Mouse (Mus musculus) midbrain, embryonic 11.5 days (tissue): ENCODE data around the gene Ceacam15. TPM values are rescaled to one million over a fixed set of nuclear protein-coding genes. Genes with fewer than 3 reads are reported as not detected.

ENCODE experiments used
- polyA plus RNA-seq: library from polyadenylated mRNA; unstranded; fragments of >200 nt; fragmentation: Nextera tagmentation; extraction: Ambion mirVana; gene quantifications from 2 replicates; pipeline ENCODE4 v1.2.1, GENCODE M21; 2014

The Ceacam15 gene
- polyA plus RNA-seq, 1 experiment from 2014 or later, result not detected

Other genes with a start within 250 kb of the Ceacam15 start
- 40.0 and 49.2 TPM in 2 replicates for gene Tmem160, start 222.9 kb downstream of the Ceacam15 start, polyA plus RNA-seq
- 0.30 TPM in 2 replicates for gene Npas1, start 198.0 kb downstream of the Ceacam15 start, polyA plus RNA-seq
- gene Arhgap35, start 60.7 kb downstream of the Ceacam15 start, polyA plus RNA-seq, result 32.5 and 33.3 TPM in 2 replicates
- not detected in 2 replicates for gene Ceacam9, start 46.2 kb upstream of the Ceacam15 start, polyA plus RNA-seq
- gene Ap2s1, start 62.7 kb upstream of the Ceacam15 start, polyA plus RNA-seq, result 277 and 300 TPM in 2 replicates
- 20.7 and 23.2 TPM in 2 replicates for gene Slc1a5, start 105.6 kb upstream of the Ceacam15 start, polyA plus RNA-seq
- 111 and 115 TPM in 2 replicates for gene Strn4, start 140.2 kb upstream of the Ceacam15 start, polyA plus RNA-seq
- gene Fkrp, start 141.0 kb upstream of the Ceacam15 start, polyA plus RNA-seq, result 24.3 and 25.9 TPM in 2 replicates
- 9.2 and 10.3 TPM in 2 replicates for gene Prkd2, start 167.2 kb upstream of the Ceacam15 start, polyA plus RNA-seq
- 4.8 and 5.3 TPM in 2 replicates for gene Dact3, start 199.6 kb upstream of the Ceacam15 start, polyA plus RNA-seq
- gene Gng8, start 216.1 kb upstream of the Ceacam15 start, polyA plus RNA-seq, result 9.7 and 10.2 TPM in 2 replicates
- gene Ptgir, start 230.8 kb upstream of the Ceacam15 start, polyA plus RNA-seq, result 0.94 and 1.2 TPM in 2 replicates
- gene Calm3, start 248.4 kb upstream of the Ceacam15 start, polyA plus RNA-seq, result 284 and 295 TPM in 2 replicates